Mouse (Mus musculus): Measurements from ENCODE around the gene Phb2. TPM values are rescaled to one million over a fixed set of nuclear protein-coding genes. Genes with fewer than 3 reads are reported as not detected.

Gene Phb2
- polyA plus RNA-seq, 1 experiment from 2014 or later = 259 TPM

DNA sequence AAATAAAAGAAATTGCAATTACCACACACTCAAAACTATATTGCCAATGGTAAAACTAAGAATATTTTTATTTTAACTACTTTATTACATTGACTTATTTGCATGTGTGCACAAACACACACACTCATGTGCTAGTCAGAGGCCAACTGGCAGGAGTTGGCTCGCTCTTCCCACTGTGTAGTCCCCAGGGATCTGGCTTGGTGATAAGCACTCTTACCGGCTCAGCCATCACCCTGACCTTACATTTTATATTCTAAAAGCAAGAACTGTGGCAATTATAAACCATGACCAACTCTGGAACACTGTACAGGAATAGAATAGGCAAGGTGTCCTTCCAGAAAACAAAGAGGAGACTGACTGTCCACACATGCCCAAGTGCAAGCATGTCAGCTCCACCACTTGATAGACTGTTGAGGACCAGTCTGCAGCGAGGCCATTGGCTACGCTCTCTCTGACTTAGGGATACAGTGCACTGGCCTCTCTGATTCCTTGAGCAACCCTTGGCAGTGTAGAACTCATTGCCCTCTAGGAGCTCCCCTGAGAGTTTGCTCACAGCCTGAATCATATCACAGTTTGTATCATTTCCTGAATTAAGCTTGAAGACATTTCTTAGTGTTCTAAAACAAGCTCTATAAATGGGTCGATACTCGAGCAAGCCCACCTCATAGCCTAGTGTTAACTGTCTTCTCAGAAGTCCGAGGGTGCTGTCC is 15.5 kb upstream of the Phb2 start:
- Histone ChIP-seq H3K4me3 (no peak overlapping the region), H3K4me1 (replicated peaks) (peaks cover 17% of the 10 kb centered on the region; the same call in 1 of the 2 replicates), H3K4me2 (no peak overlapping the region), H3K36me3 (peaks cover 26% of the 10 kb centered on the region), H3K27me3 (no peaks in the 10 kb centered on the region), H3K9ac (no peak overlapping the region), H3K9me3 (no peaks in the 10 kb centered on the region), H3K27ac (replicated peaks) (no peak overlapping the region)
- WGBS = 91% methylated on average over 7 of the region's 7 CpGs
- ATAC-seq (ENCODE audit: low read depth) = no peak

GRCm38 (mm10) chr6:124698751-124699150 is 13.4 kb upstream of the Phb2 start:
- peaks cover 11% of the 10 kb centered on the region; the same call in 1 of the 2 replicates for H3K4me1 ChIP-seq (replicated peaks)
- H3K9me3 ChIP-seq = no peaks in the 10 kb centered on the region
- H3K4me2 ChIP-seq = no peak overlapping the region
- H3K36me3 ChIP-seq = peaks cover 48% of the 10 kb centered on the region
- H3K27me3 ChIP-seq = no peaks in the 10 kb centered on the region
- ATAC-seq (ENCODE audit: low read depth) = no peak
- H3K9ac ChIP-seq = no peak overlapping the region
- 85% methylated on average over 6 of the region's 6 CpGs for WGBS
- H3K27ac ChIP-seq (replicated peaks) = no peak overlapping the region
- no peak overlapping the region for H3K4me3 ChIP-seq

- Histone ChIP-seq H3K27me3 (no peaks in the 10 kb centered on the region), H3K9me3 (no peaks in the 10 kb centered on the region)
- ATAC-seq (ENCODE audit: low read depth) = no peak
These were observed 12.8 kb upstream of the Phb2 start for GRCm38 (mm10) chr6:124699366-124699765.

DNA sequence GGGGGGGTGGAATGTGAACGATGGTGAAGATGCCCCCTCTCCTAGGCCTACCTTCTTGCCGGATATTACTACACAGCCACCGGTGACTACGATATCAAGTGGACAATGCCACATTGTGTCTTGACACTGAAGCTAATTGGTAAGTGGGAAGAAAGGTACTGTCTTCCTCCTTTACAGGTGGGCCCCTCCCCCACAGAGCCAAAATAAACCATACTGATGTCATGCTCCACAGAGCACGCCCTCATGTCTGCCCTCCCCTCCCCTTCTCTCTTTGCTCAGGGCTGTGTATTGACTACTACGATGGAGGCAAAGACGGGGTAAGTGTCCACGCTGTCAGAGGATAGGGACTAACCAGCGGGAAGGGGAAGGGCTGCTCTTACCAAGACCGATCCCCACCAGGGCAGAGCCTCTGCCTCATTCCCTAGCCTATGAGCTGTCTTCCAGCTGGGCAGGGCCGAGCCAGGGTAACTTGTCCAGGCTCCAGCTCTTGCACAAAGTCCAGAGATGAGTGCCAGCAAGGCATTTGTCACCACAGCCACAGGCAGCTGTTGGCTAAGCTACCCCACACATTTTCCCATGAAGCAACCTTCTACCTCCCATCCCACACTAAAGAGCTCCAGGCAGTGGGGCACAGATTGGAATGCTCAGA is 12.1 kb upstream of the Phb2 start:
- H3K4me3 ChIP-seq = no peak overlapping the region
- no peaks in the 10 kb centered on the region for H3K27me3 ChIP-seq
- H3K36me3 ChIP-seq = peaks cover 61% of the 10 kb centered on the region
- H3K9me3 ChIP-seq = no peaks in the 10 kb centered on the region
- no peak overlapping the region for H3K4me2 ChIP-seq
- no peaks in the 10 kb centered on the region for H3K4me1 ChIP-seq (replicated peaks)
- H3K9ac ChIP-seq = no peak overlapping the region
- WGBS = 85% methylated on average over 11 of the region's 11 CpGs
- H3K27ac ChIP-seq (replicated peaks) = no peak overlapping the region
- no peak; the same call in 1 of the 2 replicates for ATAC-seq (ENCODE audit: low read depth)

More at GRCm38 (mm10) chr6:124699366-124699765, 12.8 kb upstream of the Phb2 start:
- no peak overlapping the region for H3K4me3 ChIP-seq
- no peak overlapping the region for H3K9ac ChIP-seq
- H3K4me1 ChIP-seq (replicated peaks) = peaks cover 5% of the 10 kb centered on the region; the same call in 1 of the 2 replicates
- no peak overlapping the region for H3K27ac ChIP-seq (replicated peaks)
- WGBS = 85% methylated on average over 4 of the region's 4 CpGs
- H3K4me2 ChIP-seq = no peak overlapping the region
- H3K36me3 ChIP-seq = peaks cover 54% of the 10 kb centered on the region

DNA sequence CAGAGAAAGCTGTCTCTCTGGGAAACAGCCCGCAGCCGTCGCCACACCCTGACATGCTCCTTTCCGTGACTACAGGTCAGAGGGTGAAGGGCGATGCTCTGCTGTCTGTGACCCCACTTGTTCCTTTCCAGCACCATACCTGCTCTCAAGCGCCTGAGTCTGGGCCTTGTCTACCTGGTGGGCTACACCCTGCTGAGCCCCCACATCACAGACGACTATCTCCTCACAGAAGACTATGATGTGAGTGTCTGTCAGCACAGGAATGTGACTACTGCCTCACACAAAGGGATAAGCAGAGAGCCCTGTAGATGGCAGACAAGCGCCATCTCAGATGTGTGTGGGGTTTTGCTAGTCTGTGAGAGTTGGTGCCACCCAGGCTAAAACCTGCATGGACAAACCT is 10.8 kb upstream of the Phb2 start:
- H3K9ac ChIP-seq = no peak overlapping the region
- H3K4me1 ChIP-seq (replicated peaks) = no peaks in the 10 kb centered on the region
- H3K9me3 ChIP-seq = no peaks in the 10 kb centered on the region
- H3K36me3 ChIP-seq = peaks cover 74% of the 10 kb centered on the region
- H3K4me3 ChIP-seq = no peak overlapping the region
- H3K27me3 ChIP-seq = no peaks in the 10 kb centered on the region
- no peak overlapping the region for H3K4me2 ChIP-seq
- H3K27ac ChIP-seq (replicated peaks) = no peak overlapping the region
- 81% methylated on average over 8 of the region's 8 CpGs for WGBS
- ATAC-seq (ENCODE audit: low read depth) = 0 out of 2 replicates have a peak, but pooled peaks have one; percentile 10

DNA sequence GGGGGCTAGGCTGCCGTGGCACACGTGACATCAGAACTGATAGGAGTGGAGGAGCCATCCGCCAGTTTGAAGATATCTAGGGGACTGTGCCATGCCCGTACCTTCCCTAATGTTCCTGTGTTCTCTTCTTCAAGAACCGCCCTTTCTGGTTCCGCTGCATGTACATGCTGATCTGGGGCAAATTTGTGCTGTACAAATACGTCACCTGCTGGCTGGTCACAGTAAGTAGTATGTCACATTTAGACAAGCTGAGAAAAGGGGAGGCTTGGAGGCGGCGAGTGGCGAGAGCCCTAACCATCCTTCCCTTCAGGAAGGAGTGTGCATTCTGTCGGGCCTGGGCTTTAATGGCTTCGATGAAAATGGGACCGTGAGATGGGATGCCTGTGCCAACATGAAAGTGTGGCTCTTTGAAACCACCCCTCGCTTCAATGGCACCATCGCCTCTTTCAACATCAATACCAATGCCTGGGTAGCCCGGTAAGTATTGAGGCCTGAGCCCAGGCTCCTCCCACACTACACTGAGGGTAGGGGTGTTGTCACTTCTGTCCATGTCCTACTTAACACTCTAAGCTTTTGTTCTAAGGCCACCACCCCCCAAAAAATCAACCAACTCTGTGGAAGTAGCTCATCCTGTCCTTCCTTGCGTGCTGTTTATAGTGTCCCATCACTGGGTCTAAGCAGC is 9.9 kb upstream of the Phb2 start:
- Histone ChIP-seq H3K4me1 (replicated peaks) (no peaks in the 10 kb centered on the region), H3K27me3 (no peaks in the 10 kb centered on the region), H3K9ac (no peak overlapping the region), H3K9me3 (no peaks in the 10 kb centered on the region), H3K27ac (replicated peaks) (no peak overlapping the region), H3K36me3 (peaks cover 81% of the 10 kb centered on the region), H3K4me3 (no peak overlapping the region), H3K4me2 (no peak overlapping the region)
- 93% methylated on average over 17 of the region's 17 CpGs for WGBS
- ATAC-seq (ENCODE audit: low read depth) = 0 out of 2 replicates have a peak, but pooled peaks have one; percentile 7

GRCm38 (mm10) chr6:124702784-124703103 is 9.4 kb upstream of the Phb2 start:
- H3K4me3 ChIP-seq = no peak overlapping the region
- peaks cover 85% of the 10 kb centered on the region for H3K36me3 ChIP-seq
- H3K9me3 ChIP-seq = no peaks in the 10 kb centered on the region
- no peak overlapping the region for H3K9ac ChIP-seq
- H3K27me3 ChIP-seq = no peaks in the 10 kb centered on the region
- H3K27ac ChIP-seq (replicated peaks) = no peak overlapping the region
- peak; percentile 33 for ATAC-seq (ENCODE audit: low read depth)
- 59% methylated on average over 3 of the region's 3 CpGs for WGBS
- H3K4me2 ChIP-seq = no peak overlapping the region
- H3K4me1 ChIP-seq (replicated peaks) = no peaks in the 10 kb centered on the region

DNA sequence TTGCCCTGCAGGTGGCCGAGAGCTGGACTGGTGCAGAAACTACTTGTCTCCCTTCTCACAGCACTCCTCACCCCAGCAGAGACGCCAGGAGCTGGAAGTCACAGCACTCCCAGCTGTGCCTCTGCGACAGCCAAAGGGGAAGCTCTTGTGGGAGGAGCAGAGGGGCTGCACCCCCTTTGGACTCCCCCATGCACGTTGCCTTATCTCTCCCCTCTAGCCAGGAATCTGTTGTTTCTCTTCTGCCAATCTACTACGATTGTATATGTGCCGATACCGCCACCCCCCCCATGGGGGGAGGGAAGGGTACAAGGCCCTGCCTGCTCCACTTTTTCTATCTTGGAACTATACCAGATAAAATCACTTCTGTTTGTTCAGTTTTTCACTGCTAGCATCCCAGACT is 8.3 kb upstream of the Phb2 start:
- no peak for ATAC-seq (ENCODE audit: low read depth)
- Histone ChIP-seq H3K9ac (no peak overlapping the region), H3K4me2 (no peak overlapping the region), H3K4me1 (replicated peaks) (no peaks in the 10 kb centered on the region), H3K27ac (replicated peaks) (no peak overlapping the region), H3K4me3 (no peak overlapping the region), H3K9me3 (no peaks in the 10 kb centered on the region), H3K27me3 (no peaks in the 10 kb centered on the region), H3K36me3 (peaks cover 92% of the 10 kb centered on the region)
- 85% methylated on average over 7 of the region's 7 CpGs for WGBS

GRCm38 (mm10) chr6:124704417-124704816 is 7.7 kb upstream of the Phb2 start:
- 97% methylated on average over 2 of the region's 2 CpGs for WGBS
- ATAC-seq (ENCODE audit: low read depth) = no peak
- no peak overlapping the region for H3K4me3 ChIP-seq
- H3K4me2 ChIP-seq = no peak overlapping the region
- H3K9me3 ChIP-seq = no peaks in the 10 kb centered on the region
- peaks cover 3% of the 10 kb centered on the region; the same call in 1 of the 2 replicates for H3K4me1 ChIP-seq (replicated peaks)
- H3K27me3 ChIP-seq = no peaks in the 10 kb centered on the region
- no peak overlapping the region for H3K9ac ChIP-seq
- no peak overlapping the region for H3K27ac ChIP-seq (replicated peaks)
- peaks cover 85% of the 10 kb centered on the region for H3K36me3 ChIP-seq

DNA sequence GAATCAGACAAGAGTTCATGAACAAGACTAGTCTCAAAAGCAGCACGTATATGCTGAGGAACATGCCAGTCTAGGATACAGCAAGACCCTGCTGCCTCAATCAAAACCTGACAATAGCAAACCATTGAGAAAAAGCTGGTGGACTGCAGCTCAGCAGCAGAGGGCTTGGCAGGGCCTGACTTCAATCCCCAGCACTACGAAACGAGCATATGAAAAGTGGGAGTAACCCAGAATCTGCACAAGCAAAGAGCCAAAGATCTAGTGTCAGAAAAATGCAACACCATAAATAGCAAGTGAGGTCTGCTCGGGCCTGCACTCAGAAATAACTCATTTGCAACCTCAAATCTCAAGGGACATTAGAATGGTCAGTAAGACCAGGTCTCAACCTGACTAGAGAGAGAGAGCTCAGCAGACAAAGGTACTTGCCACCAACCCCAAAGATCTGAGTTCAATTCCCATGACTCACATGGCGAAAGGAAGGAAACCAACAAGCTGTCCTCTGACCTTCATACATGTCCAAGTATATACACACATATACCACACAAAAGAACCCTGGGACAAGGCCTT is 6.0 kb upstream of the Phb2 start:
- ATAC-seq (ENCODE audit: low read depth) = no peak
- H3K9me3 ChIP-seq = no peaks in the 10 kb centered on the region
- WGBS = 90% methylated on average over 5 of the region's 5 CpGs
- H3K36me3 ChIP-seq = peaks cover 72% of the 10 kb centered on the region
- H3K4me3 ChIP-seq = no peak overlapping the region
- H3K27me3 ChIP-seq = no peaks in the 10 kb centered on the region
- H3K4me2 ChIP-seq = no peak overlapping the region
- peaks cover 20% of the 10 kb centered on the region for H3K4me1 ChIP-seq (replicated peaks)
- H3K27ac ChIP-seq (replicated peaks) = no peak overlapping the region
- no peak overlapping the region for H3K9ac ChIP-seq

- H3K27ac ChIP-seq (replicated peaks) = no peak overlapping the region
- WGBS = 93% methylated on average over 10 of the region's 10 CpGs
- H3K4me3 ChIP-seq = no peak overlapping the region
- ATAC-seq (ENCODE audit: low read depth) = no peak
- peaks cover 32% of the 10 kb centered on the region for H3K4me1 ChIP-seq (replicated peaks)
- H3K27me3 ChIP-seq = no peaks in the 10 kb centered on the region
- H3K9ac ChIP-seq = no peak overlapping the region
- H3K4me2 ChIP-seq = no peak overlapping the region
- H3K9me3 ChIP-seq = no peaks in the 10 kb centered on the region
- H3K36me3 ChIP-seq = peaks cover 50% of the 10 kb centered on the region
These were observed 3.7 kb upstream of the Phb2 start for GRCm38 (mm10) chr6:124708289-124708889.

DNA sequence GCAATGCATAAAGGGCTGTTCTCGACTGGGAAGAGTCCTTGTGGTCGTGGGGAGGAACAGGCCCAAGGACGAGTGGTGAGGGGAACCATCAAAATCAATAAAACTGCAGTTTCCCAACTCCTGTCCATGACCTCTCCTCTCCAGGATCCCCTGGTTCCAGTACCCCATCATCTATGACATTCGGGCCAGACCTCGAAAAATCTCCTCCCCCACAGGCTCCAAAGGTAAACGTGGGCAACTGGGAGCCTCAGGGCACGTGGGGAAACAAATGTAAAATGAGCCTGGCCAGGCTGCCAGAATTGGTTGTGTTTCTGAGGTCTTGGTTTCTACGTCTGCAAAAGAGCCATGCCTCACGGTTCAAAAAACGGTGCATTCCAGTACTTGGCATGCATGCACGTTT is 782 bp downstream of the Phb2 start:
- WGBS = 21% methylated on average over 11 of the region's 11 CpGs
- peaks cover 48% of the 10 kb centered on the region for H3K36me3 ChIP-seq
- H3K4me3 ChIP-seq = peak overlapping the region; percentile 99

More for the DNA sequence above, 782 bp downstream of the Phb2 start:
- Histone ChIP-seq H3K9ac (peak overlapping the region; percentile 95), H3K4me1 (replicated peaks) (peaks cover 39% of the 10 kb centered on the region), H3K27me3 (no peaks in the 10 kb centered on the region), H3K4me2 (peak overlapping the region; percentile 94), H3K27ac (replicated peaks) (peak overlapping the region; percentile 84; the same call in 1 of the 2 replicates), H3K9me3 (no peaks in the 10 kb centered on the region)
- no peak for ATAC-seq (ENCODE audit: low read depth)

Measured in neural tube, embryonic 13.5 days (tissue).